Mouse (Mus musculus): ENCODE results near the gene Naa40.

- TF ChIP-seq CTCF (IDR thresholded peaks at IDR 0.05; ENCODE audit: extremely low read depth, insufficient read length, insufficient replicate concordance, low read depth, low read length) (no peak), POLR2A (IDR thresholded peaks at IDR 0.05; ENCODE audit: low read depth, low read length) (no peak)
Measured at GRCm38 (mm10) chr19:7182273-7182949, 58.6 kb downstream of the Naa40 start.
